Mouse (Mus musculus): Measurements from ENCODE around the gene Oxa1l. TPM values are rescaled to one million over a fixed set of nuclear protein-coding genes. Genes with fewer than 3 reads are reported as not detected.
A peak's percentile ranks its signal among the peaks of the same experiment; 100 is the strongest.
"Not testable (repeated sequence)": the region's sequence is repeated elsewhere in the genome, so short reads cannot be mapped to it uniquely, and the experiment has no call there.

The Oxa1l gene
- 47.9 and 48.1 TPM in 2 replicates for polyA plus RNA-seq (2015; fragmentation: Nextera tagmentation; extraction: Ambion mirVana)

- H3K36me3 ChIP-seq, result peaks cover 20% of the 10 kb centered on the region
- no peaks in the 10 kb centered on the region for H3K9me3 ChIP-seq
- H3K4me3 ChIP-seq, result peak within 1 kb of the TSS; percentile 76
- peak within 1 kb of the TSS; percentile 85 for H3K9ac ChIP-seq (replicated peaks)
- under 1% methylated on average over 48 of the region's 48 CpGs for WGBS
- ATAC-seq (replicated peaks), result peak; percentile 95
- H3K27me3 ChIP-seq, result no peaks in the 10 kb centered on the region
- peaks cover 20% of the 10 kb centered on the region for H3K4me1 ChIP-seq
- peak within 1 kb of the TSS; percentile 55 for H3K4me2 ChIP-seq (replicated peaks)
- peak within 1 kb of the TSS; percentile 69 for H3K27ac ChIP-seq (replicated peaks)
Measured at GRCm38 (mm10) chr14:54360577-54361340, at the start of gene Oxa1l. Gene Oxa1l, plus strand, starts transcription at chr14:54360834.

- H3K27me3 ChIP-seq, result no peaks in the 10 kb centered on the region; the same call in 1 of the 2 replicates
- H3K36me3 ChIP-seq, result no peaks in the 10 kb centered on the region
- WGBS, result 39% methylated on average over 3 of the region's 3 CpGs
- no peak overlapping the region for H3K9ac ChIP-seq (replicated peaks)
- H3K4me1 ChIP-seq, result no peaks in the 10 kb centered on the region
- no peak overlapping the region for H3K4me3 ChIP-seq
- ATAC-seq (replicated peaks), result no peak
- H3K4me2 ChIP-seq (replicated peaks), result no peak overlapping the region
- H3K9me3 ChIP-seq, result no peaks in the 10 kb centered on the region
- no peak overlapping the region for H3K27ac ChIP-seq (replicated peaks)
Measured at GRCm38 (mm10) chr14:54311763-54312162, 48.9 kb upstream of the Oxa1l start.

GRCm38 (mm10) chr14:54321556-54322376 lies 38.9 kb upstream of the Oxa1l start:
- Histone ChIP-seq H3K27me3 (no peaks in the 10 kb centered on the region), H3K4me3 (no peak overlapping the region), H3K36me3 (no peaks in the 10 kb centered on the region), H3K27ac (replicated peaks) (no peak overlapping the region), H3K4me1 (no peaks in the 10 kb centered on the region), H3K9ac (replicated peaks) (no peak overlapping the region), H3K9me3 (no peaks in the 10 kb centered on the region), H3K4me2 (replicated peaks) (no peak overlapping the region)
- 72% methylated on average over 18 of the region's 18 CpGs for WGBS
- no peak for ATAC-seq (replicated peaks)

GRCm38 (mm10) chr14:54324486-54324885 lies 36.1 kb upstream of the Oxa1l start:
- Histone ChIP-seq H3K27me3 (no peaks in the 10 kb centered on the region), H3K9me3 (no peaks in the 10 kb centered on the region), H3K27ac (replicated peaks) (no peak overlapping the region), H3K4me1 (no peaks in the 10 kb centered on the region), H3K4me3 (no peak overlapping the region), H3K9ac (replicated peaks) (no peak overlapping the region), H3K4me2 (replicated peaks) (no peak overlapping the region), H3K36me3 (no peaks in the 10 kb centered on the region)
- no peak for ATAC-seq (replicated peaks)
- WGBS, result 81% methylated on average over 5 of the region's 5 CpGs

- 91% methylated on average over 2 of the region's 2 CpGs for WGBS
- ATAC-seq (replicated peaks), result no peak
Measured at GRCm38 (mm10) chr14:54328548-54328947, 32.1 kb upstream of the Oxa1l start.

GRCm38 (mm10) chr14:54329201-54329600 lies 31.4 kb upstream of the Oxa1l start:
- Histone ChIP-seq H3K4me3 (no peak overlapping the region), H3K4me1 (peaks cover 17% of the 10 kb centered on the region), H3K27ac (replicated peaks) (no peak overlapping the region), H3K4me2 (replicated peaks) (no peak overlapping the region), H3K27me3 (no peaks in the 10 kb centered on the region), H3K9ac (replicated peaks) (no peak overlapping the region), H3K9me3 (no peaks in the 10 kb centered on the region), H3K36me3 (no peaks in the 10 kb centered on the region)
- ATAC-seq (replicated peaks), result no peak
- 61% methylated on average over 9 of the region's 9 CpGs for WGBS

More at GRCm38 (mm10) chr14:54328548-54328947, 32.1 kb upstream of the Oxa1l start:
- Histone ChIP-seq H3K4me1 (peaks cover 17% of the 10 kb centered on the region), H3K27me3 (no peaks in the 10 kb centered on the region), H3K27ac (replicated peaks) (no peak overlapping the region), H3K4me2 (replicated peaks) (no peak overlapping the region), H3K4me3 (no peak overlapping the region), H3K9me3 (no peaks in the 10 kb centered on the region), H3K9ac (replicated peaks) (no peak overlapping the region), H3K36me3 (no peaks in the 10 kb centered on the region)

DNA sequence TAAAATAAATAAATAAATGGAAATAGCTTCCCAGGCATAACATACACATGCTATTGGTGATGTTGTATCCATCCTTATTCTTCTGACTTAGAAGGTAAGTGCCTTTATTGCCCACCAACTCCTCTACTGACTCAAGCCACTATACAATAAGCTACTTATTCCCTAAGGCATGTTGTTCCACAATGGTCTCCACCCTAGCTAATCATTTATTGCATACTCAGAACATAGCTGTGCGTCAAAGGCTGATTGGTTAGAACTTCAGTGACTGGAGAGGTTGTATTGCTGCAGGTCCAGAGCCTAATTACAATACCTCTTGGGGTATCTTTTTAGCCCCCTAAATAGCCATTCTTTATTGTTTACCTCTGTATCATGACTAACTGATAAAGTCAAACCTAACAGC lies 29.5 kb upstream of the Oxa1l start:
- Histone ChIP-seq H3K4me1 (peaks cover 17% of the 10 kb centered on the region), H3K9ac (replicated peaks) (no peak overlapping the region), H3K27me3 (no peaks in the 10 kb centered on the region), H3K4me3 (no peak overlapping the region), H3K9me3 (no peaks in the 10 kb centered on the region), H3K4me2 (replicated peaks) (no peak overlapping the region), H3K36me3 (no peaks in the 10 kb centered on the region), H3K27ac (replicated peaks) (no peak overlapping the region)
- 60% methylated on average over 1 of the region's 1 CpGs for WGBS
- ATAC-seq (replicated peaks), result no peak

- peak; percentile 96 for ATAC-seq (replicated peaks)
- H3K36me3 ChIP-seq, result no peaks in the 10 kb centered on the region
- peak overlapping the region; percentile 72 for H3K27ac ChIP-seq (replicated peaks)
- H3K9me3 ChIP-seq, result no peaks in the 10 kb centered on the region
- H3K4me3 ChIP-seq, result no peak overlapping the region
- H3K4me2 ChIP-seq (replicated peaks), result no peak overlapping the region
- peaks cover 17% of the 10 kb centered on the region for H3K4me1 ChIP-seq
- no peak overlapping the region for H3K9ac ChIP-seq (replicated peaks)
- no peaks in the 10 kb centered on the region for H3K27me3 ChIP-seq
- WGBS, result 8% methylated on average over 5 of the region's 5 CpGs
Measured at GRCm38 (mm10) chr14:54332176-54333074, 28.2 kb upstream of the Oxa1l start.

DNA sequence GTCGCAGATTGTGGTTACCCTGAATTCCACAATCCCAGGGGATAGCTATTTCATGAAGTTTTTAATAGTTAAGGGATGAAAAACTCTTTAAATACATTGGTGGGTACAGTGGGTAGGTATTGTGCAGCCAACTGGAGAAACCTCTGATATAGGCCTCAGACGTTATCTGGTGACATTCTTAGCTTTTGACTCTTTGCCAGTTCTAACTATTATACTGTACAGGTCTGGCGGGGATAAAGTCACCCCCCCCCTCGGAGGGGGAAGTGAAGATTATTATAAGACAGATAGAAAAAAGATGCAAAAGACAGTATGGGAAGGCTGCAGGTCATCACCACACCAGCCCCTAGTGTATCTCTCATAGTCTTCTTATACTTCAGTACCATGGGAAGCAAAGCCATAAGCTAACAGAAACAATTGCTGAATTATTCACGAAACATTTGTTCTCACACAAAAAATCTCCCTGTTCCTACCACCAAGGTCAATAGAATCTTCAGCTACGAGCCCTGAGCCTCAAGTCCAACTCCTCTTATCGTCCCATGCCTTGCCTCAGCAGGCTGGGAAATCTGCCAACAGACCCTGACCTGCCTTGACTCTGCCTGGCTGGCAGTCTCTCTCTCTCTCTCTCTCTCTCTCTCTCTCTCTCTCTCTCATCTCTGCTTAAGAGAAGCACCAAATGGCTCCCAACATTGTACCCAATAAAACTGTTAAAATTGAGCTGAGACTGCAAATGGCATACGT lies 27.0 kb upstream of the Oxa1l start:
- Histone ChIP-seq H3K4me3 (no peak overlapping the region), H3K4me2 (replicated peaks) (no peak overlapping the region), H3K36me3 (no peaks in the 10 kb centered on the region), H3K9me3 (no peaks in the 10 kb centered on the region), H3K4me1 (peaks cover 17% of the 10 kb centered on the region), H3K27me3 (no peaks in the 10 kb centered on the region), H3K27ac (replicated peaks) (peak overlapping the region; percentile 72), H3K9ac (replicated peaks) (no peak overlapping the region)
- no peak for ATAC-seq (replicated peaks)
- WGBS, result 61% methylated on average over 8 of the region's 8 CpGs

DNA sequence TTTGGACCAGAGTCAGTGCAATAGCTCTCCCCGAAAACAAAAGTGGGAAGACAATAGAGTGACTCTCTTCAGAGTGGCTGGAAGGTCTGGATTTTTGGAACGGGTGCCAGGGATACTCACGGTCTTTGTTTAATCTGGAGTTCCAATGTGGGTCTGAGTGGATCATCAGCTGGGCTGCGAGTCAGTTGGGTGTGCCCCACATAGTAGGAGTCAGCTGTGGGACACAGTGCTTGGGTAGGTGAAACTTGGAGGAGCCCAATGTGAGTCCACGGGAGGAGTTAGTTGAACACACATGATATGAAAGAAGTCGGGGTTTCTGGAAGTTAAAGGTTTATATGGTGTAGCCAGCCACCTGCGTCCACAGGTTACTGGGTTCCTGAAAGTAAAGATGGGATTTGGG lies 19.8 kb upstream of the Oxa1l start:
- Histone ChIP-seq H3K9me3 (no peaks in the 10 kb centered on the region), H3K4me1 (no peaks in the 10 kb centered on the region), H3K27me3 (no peaks in the 10 kb centered on the region), H3K4me2 (replicated peaks) (no peak overlapping the region), H3K27ac (replicated peaks) (no peak overlapping the region), H3K4me3 (no peak overlapping the region), H3K9ac (replicated peaks) (no peak overlapping the region), H3K36me3 (no peaks in the 10 kb centered on the region)
- WGBS, result 58% methylated on average over 7 of the region's 7 CpGs
- no peak for ATAC-seq (replicated peaks)

- ATAC-seq (replicated peaks); H3K4me3 ChIP-seq; H3K9me3 ChIP-seq; H3K27me3 ChIP-seq; H3K4me2 ChIP-seq (replicated peaks); H3K36me3 ChIP-seq; H3K27ac ChIP-seq (replicated peaks); H3K9ac ChIP-seq (replicated peaks); H3K4me1 ChIP-seq: not testable (repeated sequence)
- 50% methylated on average over 2 of the region's 2 CpGs for WGBS
Measured at GRCm38 (mm10) chr14:54341807-54342206, 18.8 kb upstream of the Oxa1l start.
